ENCODE assay signal across 14 mouse cellular contexts in genomic region chr8:93933288-93933687, GRCm38 (mm10).
A peak's percentile ranks its signal among the peaks of the same experiment; 100 is the strongest.
DNase-seq lines count a peak whose midpoint lies in the region; ATAC-seq and TF ChIP-seq lines count a peak whose summit lies in the region.
"Had no signal": no experiment of that assay in that cellular context is flagged by ENCODE, and none has a peak within 500 bp of the region (broad histone marks: within the 10 kb centered on the region; RNA-seq: fewer than 3 reads in every experiment).

No protein-coding gene starts in this region.

- peak; percentile 40 for ATAC-seq in forebrain, embryonic 14.5 days
- ATAC-seq in monocyte, adult 5-6 weeks (replicated peaks; ENCODE audit: insufficient number of reproducible peaks, low FRiP score, low TSS enrichment, poor library complexity, severe bottlenecking), result no peak
- ATAC-seq: CD4-positive, CD25-positive, alpha-beta regulatory T cell, adult 4 months had no signal

- TF ChIP-seq CTCF in layer of hippocampus, adult 2 months (conservative IDR thresholded peaks at IDR 0.05), result no peak

- H3K27me3 ChIP-seq in forebrain, embryonic 14.5 days (replicated peaks; ENCODE audit: control insufficient read depth, insufficient read depth, low read length), result no peaks in the 10 kb centered on the region
- H3K27me3 ChIP-seq: embryonic facial prominence, embryonic 13.5 days; hindbrain, embryonic 13.5 days had no signal

- H3K9me3 ChIP-seq in forebrain, embryonic 14.5 days (replicated peaks; ENCODE audit: control insufficient read depth, low read length), result no peaks in the 10 kb centered on the region
- H3K9me3 ChIP-seq: embryonic facial prominence, embryonic 13.5 days; G1E; heart, embryonic 10.5 days; hindbrain, embryonic 13.5 days had no signal

- peak overlapping the region; percentile 91 for H3K27ac ChIP-seq in layer of hippocampus, adult 2 months
- H3K27ac ChIP-seq in forebrain, embryonic 14.5 days (ENCODE audit: low read depth, low read length), result no peak overlapping the region
- H3K27ac ChIP-seq: embryonic facial prominence, embryonic 13.5 days; heart, embryonic 10.5 days; hindbrain, embryonic 13.5 days; hindbrain, postnatal 0 days had no signal

- no peak overlapping the region for H3K4me2 ChIP-seq in forebrain, embryonic 14.5 days (ENCODE audit: low read length)
- H3K4me2 ChIP-seq: embryonic facial prominence, embryonic 13.5 days; hindbrain, embryonic 13.5 days had no signal

- peaks cover 4% of the 10 kb centered on the region; the same call in 1 of the 2 replicates for H3K36me3 ChIP-seq in forebrain, embryonic 14.5 days (ENCODE audit: control insufficient read depth, insufficient read depth, low read length)
- H3K36me3 ChIP-seq: embryonic facial prominence, embryonic 13.5 days; G1E; heart, embryonic 10.5 days had no signal

- no peak overlapping the region for H3K9ac ChIP-seq in forebrain, embryonic 14.5 days (ENCODE audit: low read length)
- H3K9ac ChIP-seq: embryonic facial prominence, embryonic 13.5 days; hindbrain, embryonic 13.5 days had no signal

- H3K4me3 ChIP-seq in layer of hippocampus, adult 2 months, result no peak overlapping the region
- H3K4me3 ChIP-seq in forebrain, embryonic 14.5 days (ENCODE audit: low read depth, low read length), result no peak overlapping the region
- H3K4me3 ChIP-seq: embryonic facial prominence, embryonic 13.5 days; heart, embryonic 10.5 days; hindbrain, embryonic 13.5 days had no signal

- 61% methylated on average over 2 of the region's 2 CpGs for WGBS in forebrain, embryonic 14.5 days

- peaks cover 13% of the 10 kb centered on the region for H3K4me1 ChIP-seq in forebrain, embryonic 14.5 days (ENCODE audit: control insufficient read depth, insufficient read depth, low read length)

- DNase-seq in cerebellum, adult 9-11 months, result peak; percentile 45
- no peak for DNase-seq in cerebellum, adult 9-10 months
- DNase-seq in layer of hippocampus, adult 2 months (ENCODE audit: low spot score in 2 of 2), result no peak
- DNase-seq in layer of hippocampus, adult 18-20 months (ENCODE audit: low spot score in 2 of 2), result no peak
- no peak for DNase-seq in forebrain, embryonic 14.5 days (ENCODE audit: low spot score)
- DNase-seq in naive thymus-derived CD4-positive, alpha-beta T cell, adult 2 months (ENCODE audit: low read depth), result peak; percentile 1
- DNase-seq in gastrocnemius, postnatal 25 days, result no peak

Comparison
In these comparisons a context has a peak if more than half of its experiments do, and no peak if none do; other contexts are left out.
1. DNase-seq: peak in cerebellum, adult 9-11 months (single experiment) and naive thymus-derived CD4-positive, alpha-beta T cell, adult 2 months (single experiment); none in cerebellum, adult 9-10 months (single experiment), layer of hippocampus, adult 2 months (0 of 2), layer of hippocampus, adult 18-20 months (0 of 2), forebrain, embryonic 14.5 days (single experiment) and gastrocnemius, postnatal 25 days (single experiment).